Mouse (Mus musculus): Measurements from ENCODE around the gene Olfr370. TPM values are rescaled to one million over a fixed set of nuclear protein-coding genes. Genes with fewer than 3 reads are reported as not detected.

The Olfr370 gene
- polyA plus RNA-seq, 1 experiment: not detected

GRCm38 (mm10) chr8:83580826-83581225, 45.2 kb downstream of the Olfr370 start:
- 50% methylated on average over 8 of the region's 8 CpGs for WGBS
- Histone ChIP-seq H3K36me3 (ENCODE audit: control insufficient read depth, insufficient read depth, low read length) (no peaks in the 10 kb centered on the region), H3K27me3 (replicated peaks; ENCODE audit: control insufficient read depth, insufficient read depth, low read length) (no peaks in the 10 kb centered on the region), H3K4me3 (ENCODE audit: insufficient read depth, low read depth, low read length) (no peak overlapping the region), H3K27ac (ENCODE audit: insufficient read depth, low read depth, low read length) (no peak overlapping the region), H3K4me1 (ENCODE audit: control insufficient read depth, insufficient read depth, low read length) (peaks cover 48% of the 10 kb centered on the region)
- TF ChIP-seq POLR2A (IDR thresholded peaks at IDR 0.05; ENCODE audit: low read depth, low read length) (no peak), CTCF (conservative IDR thresholded peaks at IDR 0.05; ENCODE audit: insufficient read depth, insufficient read length, low read depth, low read length) (no peak)
- DNase-seq: no peak

GRCm38 (mm10) chr8:83582226-83582625, 46.6 kb downstream of the Olfr370 start:
- Histone ChIP-seq H3K4me3 (ENCODE audit: insufficient read depth, low read depth, low read length) (no peak overlapping the region), H3K36me3 (ENCODE audit: control insufficient read depth, insufficient read depth, low read length) (no peaks in the 10 kb centered on the region), H3K4me1 (ENCODE audit: control insufficient read depth, insufficient read depth, low read length) (peaks cover 39% of the 10 kb centered on the region), H3K27ac (ENCODE audit: insufficient read depth, low read depth, low read length) (no peak overlapping the region), H3K27me3 (replicated peaks; ENCODE audit: control insufficient read depth, insufficient read depth, low read length) (no peaks in the 10 kb centered on the region)
- 55% methylated on average over 8 of the region's 8 CpGs for WGBS
- TF ChIP-seq CTCF (conservative IDR thresholded peaks at IDR 0.05; ENCODE audit: insufficient read depth, insufficient read length, low read depth, low read length) (no peak), POLR2A (IDR thresholded peaks at IDR 0.05; ENCODE audit: low read depth, low read length) (no peak)
- no peak for DNase-seq

DNA sequence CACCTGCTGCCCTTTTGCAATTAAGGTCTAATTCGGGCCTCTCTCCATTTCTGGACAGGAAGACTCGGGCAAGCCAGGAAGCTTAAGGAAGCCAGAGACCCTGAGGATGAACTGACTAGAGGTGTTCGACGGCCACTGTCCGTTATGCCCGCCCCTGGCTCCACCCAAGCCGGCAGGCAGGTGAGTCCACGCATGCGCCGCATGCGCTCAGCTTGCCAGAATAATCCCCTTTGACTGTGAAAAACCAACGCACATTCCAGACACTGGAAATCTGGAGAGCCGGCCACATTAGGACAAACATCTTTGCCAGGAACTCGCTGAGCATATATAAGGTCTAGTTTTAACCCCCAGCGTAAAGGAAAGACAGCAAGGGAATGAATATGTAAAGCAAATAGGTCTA, 47.7 kb downstream of the Olfr370 start:
- Histone ChIP-seq H3K4me1 (ENCODE audit: control insufficient read depth, insufficient read depth, low read length) (peaks cover 42% of the 10 kb centered on the region), H3K27me3 (replicated peaks; ENCODE audit: control insufficient read depth, insufficient read depth, low read length) (no peaks in the 10 kb centered on the region)
- 77% methylated on average over 15 of the region's 15 CpGs for WGBS

DNA sequence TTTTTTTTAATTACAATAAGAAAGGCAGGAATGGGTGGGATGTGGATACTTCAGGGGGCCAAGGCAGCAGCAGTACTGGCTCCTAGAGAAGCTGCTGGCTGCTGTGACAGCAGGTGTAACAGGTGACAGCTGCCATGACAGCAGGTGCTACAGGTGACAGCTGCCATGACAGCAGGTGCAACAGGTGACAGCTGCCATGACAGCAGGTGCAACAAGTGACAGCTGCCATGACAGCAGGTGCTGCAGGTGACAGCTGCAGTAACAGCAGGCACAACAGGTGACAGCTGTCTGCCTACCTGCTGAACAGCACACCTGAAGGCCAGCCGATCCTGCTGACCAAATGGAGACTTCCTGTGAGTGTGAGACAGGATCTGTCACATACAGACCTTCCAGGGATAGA, 49.2 kb downstream of the Olfr370 start:
- TF ChIP-seq CTCF (conservative IDR thresholded peaks at IDR 0.05; ENCODE audit: insufficient read depth, insufficient read length, low read depth, low read length): no peak
- TF ChIP-seq POLR2A (IDR thresholded peaks at IDR 0.05; ENCODE audit: low read depth, low read length): no peak
- Histone ChIP-seq H3K4me3 (ENCODE audit: insufficient read depth, low read depth, low read length) (no peak overlapping the region), H3K36me3 (ENCODE audit: control insufficient read depth, insufficient read depth, low read length) (no peaks in the 10 kb centered on the region), H3K27me3 (replicated peaks; ENCODE audit: control insufficient read depth, insufficient read depth, low read length) (no peaks in the 10 kb centered on the region), H3K27ac (ENCODE audit: insufficient read depth, low read depth, low read length) (no peak overlapping the region), H3K4me1 (ENCODE audit: control insufficient read depth, insufficient read depth, low read length) (peaks cover 38% of the 10 kb centered on the region)
- WGBS: 66% methylated on average over 1 of the region's 1 CpGs
- DNase-seq: no peak

More for the DNA sequence above, 47.7 kb downstream of the Olfr370 start:
- H3K27ac ChIP-seq (ENCODE audit: insufficient read depth, low read depth, low read length): no peak overlapping the region
- no peaks in the 10 kb centered on the region for H3K36me3 ChIP-seq (ENCODE audit: control insufficient read depth, insufficient read depth, low read length)
- H3K4me3 ChIP-seq (ENCODE audit: insufficient read depth, low read depth, low read length): no peak overlapping the region
- no peak for DNase-seq
- TF ChIP-seq POLR2A (IDR thresholded peaks at IDR 0.05; ENCODE audit: low read depth, low read length) (no peak), CTCF (conservative IDR thresholded peaks at IDR 0.05; ENCODE audit: insufficient read depth, insufficient read length, low read depth, low read length) (no peak)

- 39% methylated on average over 3 of the region's 3 CpGs for WGBS
- peak; percentile 71 for DNase-seq
- Histone ChIP-seq H3K4me1 (ENCODE audit: control insufficient read depth, insufficient read depth, low read length) (peaks cover 38% of the 10 kb centered on the region), H3K27ac (ENCODE audit: insufficient read depth, low read depth, low read length) (no peak overlapping the region), H3K36me3 (ENCODE audit: control insufficient read depth, insufficient read depth, low read length) (no peaks in the 10 kb centered on the region), H3K27me3 (replicated peaks; ENCODE audit: control insufficient read depth, insufficient read depth, low read length) (no peaks in the 10 kb centered on the region), H3K4me3 (ENCODE audit: insufficient read depth, low read depth, low read length) (no peak overlapping the region)
- no peak for TF ChIP-seq POLR2A (IDR thresholded peaks at IDR 0.05; ENCODE audit: low read depth, low read length)
- TF ChIP-seq CTCF (conservative IDR thresholded peaks at IDR 0.05; ENCODE audit: insufficient read depth, insufficient read length, low read depth, low read length): no peak
Measured at GRCm38 (mm10) chr8:83585333-83585732, 49.8 kb downstream of the Olfr370 start.

- H3K36me3 ChIP-seq (ENCODE audit: control insufficient read depth, insufficient read depth, low read length): no peaks in the 10 kb centered on the region
- no peaks in the 10 kb centered on the region for H3K27me3 ChIP-seq (replicated peaks; ENCODE audit: control insufficient read depth, insufficient read depth, low read length)
- H3K4me3 ChIP-seq (ENCODE audit: insufficient read depth, low read depth, low read length): no peak overlapping the region
- WGBS: 39% methylated on average over 6 of the region's 6 CpGs
- TF ChIP-seq CTCF (conservative IDR thresholded peaks at IDR 0.05; ENCODE audit: insufficient read depth, insufficient read length, low read depth, low read length) (no peak), POLR2A (IDR thresholded peaks at IDR 0.05; ENCODE audit: low read depth, low read length) (no peak)
- DNase-seq: no peak
- no peak overlapping the region for H3K27ac ChIP-seq (ENCODE audit: insufficient read depth, low read depth, low read length)
- peaks cover 34% of the 10 kb centered on the region for H3K4me1 ChIP-seq (ENCODE audit: control insufficient read depth, insufficient read depth, low read length)
Measured at GRCm38 (mm10) chr8:83587644-83588043, 52.1 kb downstream of the Olfr370 start.

DNA sequence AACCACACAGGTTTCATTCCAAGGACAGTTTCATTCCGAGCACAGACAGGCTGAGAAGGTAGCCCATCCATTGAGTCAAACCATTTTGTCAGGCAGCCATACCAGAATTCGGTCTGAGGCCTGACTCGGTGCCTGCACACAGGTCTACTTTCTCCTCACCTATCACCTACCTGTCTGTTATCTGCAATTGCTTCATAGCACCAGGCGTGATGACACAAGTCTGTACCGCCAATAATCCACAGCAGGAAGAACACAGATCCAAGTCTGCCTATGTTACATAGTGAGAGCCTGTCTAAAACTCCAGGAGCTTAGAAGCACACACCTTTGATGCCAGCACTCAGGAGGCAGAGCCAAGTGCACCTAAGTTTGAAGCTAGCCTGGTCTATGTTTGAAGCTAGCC, 53.3 kb downstream of the Olfr370 start:
- H3K4me3 ChIP-seq (ENCODE audit: insufficient read depth, low read depth, low read length): no peak overlapping the region
- DNase-seq: no peak
- no peaks in the 10 kb centered on the region for H3K27me3 ChIP-seq (replicated peaks; ENCODE audit: control insufficient read depth, insufficient read depth, low read length)
- H3K27ac ChIP-seq (ENCODE audit: insufficient read depth, low read depth, low read length): no peak overlapping the region
- no peak for TF ChIP-seq CTCF (conservative IDR thresholded peaks at IDR 0.05; ENCODE audit: insufficient read depth, insufficient read length, low read depth, low read length)
- TF ChIP-seq POLR2A (IDR thresholded peaks at IDR 0.05; ENCODE audit: low read depth, low read length): no peak
- peaks cover 34% of the 10 kb centered on the region for H3K4me1 ChIP-seq (ENCODE audit: control insufficient read depth, insufficient read depth, low read length)
- no peaks in the 10 kb centered on the region for H3K36me3 ChIP-seq (ENCODE audit: control insufficient read depth, insufficient read depth, low read length)
- WGBS: 91% methylated on average over 5 of the region's 5 CpGs

All from kidney, adult 2 months (tissue).